ENCODE assay signal across 27 mouse cellular contexts in genomic region chr17:9279481-9279880, GRCm38 (mm10).
DNase-seq lines count a peak whose midpoint lies in the region; ATAC-seq and TF ChIP-seq lines count a peak whose summit lies in the region.
"Had no signal": no experiment of that assay in that cellular context is flagged by ENCODE, and none has a peak within 500 bp of the region (broad histone marks: within the 10 kb centered on the region; RNA-seq: fewer than 3 reads in every experiment).

No protein-coding gene starts in this region.

- no peak for DNase-seq in hindbrain, embryonic 10.5 days (ENCODE audit: low spot score)
- DNase-seq in midbrain, embryonic 10.5 days (ENCODE audit: low spot score), result no peak
- DNase-seq in midbrain, postnatal 0 days (ENCODE audit: low spot score), result peak; percentile 37
- no peak for DNase-seq in urinary bladder, postnatal 14 days (ENCODE audit: low spot score)
- DNase-seq: adrenal gland, postnatal 25 days; B cell, adult 2 months; cerebellum, adult 18-20 months; cerebellum, postnatal 14 days; gastrocnemius, postnatal 10 days; kidney, adult 18-20 months; kidney, postnatal 25 days; spleen, adult 18-20 months; thymus, adult 2 months; thymus, postnatal 36 days had no signal

- no peaks in the 10 kb centered on the region for H3K36me3 ChIP-seq in hindbrain, embryonic 13.5 days
- H3K36me3 ChIP-seq in hindbrain, embryonic 10.5 days, result no peaks in the 10 kb centered on the region
- no peaks in the 10 kb centered on the region for H3K36me3 ChIP-seq in midbrain, embryonic 13.5 days
- no peaks in the 10 kb centered on the region for H3K36me3 ChIP-seq in midbrain, embryonic 10.5 days
- H3K36me3 ChIP-seq in midbrain, embryonic 15.5 days (replicated peaks), result no peaks in the 10 kb centered on the region
- no peaks in the 10 kb centered on the region for H3K36me3 ChIP-seq in midbrain, postnatal 0 days (ENCODE audit: insufficient read depth, low read length)
- H3K36me3 ChIP-seq: heart, embryonic 10.5 days; heart, embryonic 15.5 days; kidney, embryonic 15.5 days; limb, embryonic 13.5 days; lung, embryonic 15.5 days; midbrain, embryonic 12.5 days had no signal

- no peak for ATAC-seq in hindbrain, embryonic 13.5 days (ENCODE audit: low FRiP score)
- no peak for ATAC-seq in midbrain, embryonic 13.5 days
- no peak for ATAC-seq in midbrain, embryonic 15.5 days (replicated peaks)
- ATAC-seq in midbrain, postnatal 0 days (ENCODE audit: low FRiP score), result no peak
- ATAC-seq: forebrain, embryonic 13.5 days had no signal

- H3K9ac ChIP-seq in hindbrain, embryonic 13.5 days, result no peak overlapping the region
- no peak overlapping the region for H3K9ac ChIP-seq in midbrain, embryonic 13.5 days (replicated peaks)
- H3K9ac ChIP-seq in midbrain, embryonic 15.5 days, result no peak overlapping the region
- H3K9ac ChIP-seq in midbrain, postnatal 0 days (replicated peaks; ENCODE audit: low read length, poor library complexity, severe bottlenecking), result no peak overlapping the region
- H3K9ac ChIP-seq: forebrain, embryonic 13.5 days; heart, embryonic 15.5 days; kidney, embryonic 15.5 days; limb, embryonic 13.5 days; lung, embryonic 15.5 days; midbrain, embryonic 12.5 days had no signal

- WGBS in hindbrain, embryonic 13.5 days, result 54% methylated on average over 7 of the region's 7 CpGs
- 86% methylated on average over 7 of the region's 7 CpGs for WGBS in hindbrain, embryonic 10.5 days
- WGBS in midbrain, embryonic 13.5 days, result 46% methylated on average over 7 of the region's 7 CpGs
- WGBS in midbrain, embryonic 10.5 days, result 91% methylated on average over 7 of the region's 7 CpGs
- 30% methylated on average over 7 of the region's 7 CpGs for WGBS in midbrain, embryonic 15.5 days
- 26% methylated on average over 7 of the region's 7 CpGs for WGBS in midbrain, postnatal 0 days

- H3K27ac ChIP-seq in hindbrain, embryonic 13.5 days, result peak overlapping the region; percentile 49
- no peak overlapping the region for H3K27ac ChIP-seq in hindbrain, embryonic 10.5 days
- H3K27ac ChIP-seq in midbrain, embryonic 13.5 days, result 0 out of 2 replicates have a peak overlapping the region, but pooled peaks have one; percentile 4
- no peak overlapping the region for H3K27ac ChIP-seq in midbrain, embryonic 10.5 days (replicated peaks)
- peak overlapping the region; percentile 44 for H3K27ac ChIP-seq in midbrain, embryonic 15.5 days
- peak overlapping the region; percentile 21; the same call in 1 of the 2 replicates for H3K27ac ChIP-seq in midbrain, postnatal 0 days (ENCODE audit: low read depth, low read length)
- H3K27ac ChIP-seq: forebrain, embryonic 13.5 days; heart, embryonic 10.5 days; heart, embryonic 15.5 days; kidney, embryonic 15.5 days; limb, embryonic 13.5 days; lung, embryonic 15.5 days; midbrain, embryonic 12.5 days had no signal

- no peaks in the 10 kb centered on the region for H3K27me3 ChIP-seq in hindbrain, embryonic 13.5 days
- no peaks in the 10 kb centered on the region for H3K27me3 ChIP-seq in hindbrain, embryonic 10.5 days (ENCODE audit: insufficient read depth, poor library complexity, severe bottlenecking)
- H3K27me3 ChIP-seq in midbrain, embryonic 13.5 days, result no peaks in the 10 kb centered on the region
- no peaks in the 10 kb centered on the region for H3K27me3 ChIP-seq in midbrain, embryonic 10.5 days (ENCODE audit: low read depth, poor library complexity, severe bottlenecking)
- H3K27me3 ChIP-seq in midbrain, embryonic 15.5 days (replicated peaks), result no peaks in the 10 kb centered on the region
- H3K27me3 ChIP-seq in midbrain, postnatal 0 days (ENCODE audit: insufficient read depth, low read length), result no peaks in the 10 kb centered on the region
- H3K27me3 ChIP-seq: forebrain, embryonic 13.5 days; heart, embryonic 15.5 days; kidney, embryonic 15.5 days; limb, embryonic 13.5 days; lung, embryonic 15.5 days; midbrain, embryonic 12.5 days had no signal

- H3K4me2 ChIP-seq in hindbrain, embryonic 13.5 days, result no peak overlapping the region
- H3K4me2 ChIP-seq in midbrain, embryonic 13.5 days (replicated peaks), result no peak overlapping the region
- no peak overlapping the region; the same call in 1 of the 2 replicates for H3K4me2 ChIP-seq in midbrain, embryonic 15.5 days
- H3K4me2 ChIP-seq in midbrain, postnatal 0 days (ENCODE audit: low read depth, low read length, poor library complexity, severe bottlenecking), result no peak overlapping the region
- H3K4me2 ChIP-seq: forebrain, embryonic 13.5 days; heart, embryonic 15.5 days; kidney, embryonic 15.5 days; limb, embryonic 13.5 days; liver, embryonic 11.5 days; lung, embryonic 15.5 days; midbrain, embryonic 12.5 days had no signal

- no peak for TF ChIP-seq CTCF in midbrain, postnatal 0 days (IDR thresholded peaks at IDR 0.05)

- H3K4me3 ChIP-seq in hindbrain, embryonic 13.5 days, result no peak overlapping the region
- H3K4me3 ChIP-seq in hindbrain, embryonic 10.5 days, result no peak overlapping the region
- no peak overlapping the region for H3K4me3 ChIP-seq in midbrain, embryonic 13.5 days (replicated peaks)
- no peak overlapping the region for H3K4me3 ChIP-seq in midbrain, embryonic 10.5 days
- H3K4me3 ChIP-seq in midbrain, embryonic 15.5 days, result no peak overlapping the region
- H3K4me3 ChIP-seq in midbrain, postnatal 0 days (ENCODE audit: low read depth, low read length), result no peak overlapping the region
- H3K4me3 ChIP-seq: erythroblast, embryonic 14.5 days; forebrain, embryonic 13.5 days; heart, embryonic 10.5 days; heart, embryonic 15.5 days; kidney, embryonic 15.5 days; limb, embryonic 13.5 days; lung, embryonic 15.5 days; midbrain, embryonic 12.5 days; myocyte had no signal

- H3K4me1 ChIP-seq in hindbrain, embryonic 13.5 days (replicated peaks), result peaks cover 13% of the 10 kb centered on the region
- peaks cover 10% of the 10 kb centered on the region; the same call in 1 of the 2 replicates for H3K4me1 ChIP-seq in hindbrain, embryonic 10.5 days (replicated peaks)
- 0 out of 2 replicates have a peak, but pooled peaks cover 6% of the 10 kb centered on the region for H3K4me1 ChIP-seq in midbrain, embryonic 13.5 days (replicated peaks)
- peaks cover 21% of the 10 kb centered on the region for H3K4me1 ChIP-seq in midbrain, embryonic 10.5 days
- H3K4me1 ChIP-seq in midbrain, embryonic 15.5 days, result peaks cover 9% of the 10 kb centered on the region; the same call in 1 of the 2 replicates
- no peaks in the 10 kb centered on the region; the same call in 1 of the 2 replicates for H3K4me1 ChIP-seq in midbrain, postnatal 0 days (ENCODE audit: insufficient read depth, low read length)
- H3K4me1 ChIP-seq: heart, embryonic 10.5 days; heart, embryonic 15.5 days; kidney, embryonic 15.5 days; limb, embryonic 13.5 days; lung, embryonic 15.5 days had no signal

- no peaks in the 10 kb centered on the region for H3K9me3 ChIP-seq in hindbrain, embryonic 13.5 days
- no peaks in the 10 kb centered on the region for H3K9me3 ChIP-seq in hindbrain, embryonic 10.5 days
- no peaks in the 10 kb centered on the region for H3K9me3 ChIP-seq in midbrain, embryonic 13.5 days
- no peaks in the 10 kb centered on the region for H3K9me3 ChIP-seq in midbrain, embryonic 10.5 days (replicated peaks)
- no peaks in the 10 kb centered on the region for H3K9me3 ChIP-seq in midbrain, embryonic 15.5 days
- no peaks in the 10 kb centered on the region for H3K9me3 ChIP-seq in midbrain, postnatal 0 days (ENCODE audit: low read length)
- H3K9me3 ChIP-seq: forebrain, embryonic 13.5 days; heart, embryonic 10.5 days; heart, embryonic 15.5 days; kidney, embryonic 15.5 days; limb, embryonic 13.5 days; lung, embryonic 15.5 days; midbrain, embryonic 12.5 days had no signal

Comparison
In these comparisons a context has a peak if more than half of its experiments do, and no peak if none do; other contexts are left out.
1. H3K27ac ChIP-seq: peak in hindbrain, embryonic 13.5 days (single experiment), midbrain, embryonic 13.5 days (single experiment), midbrain, embryonic 15.5 days (single experiment) and midbrain, postnatal 0 days (single experiment); none in hindbrain, embryonic 10.5 days (single experiment) and midbrain, embryonic 10.5 days (single experiment).